In genomic region chr15:94574566-94575268, GRCm38 (mm10) we compare ENCODE assay signal across 31 mouse cellular contexts. TPM values are rescaled to one million over a fixed set of nuclear protein-coding genes. Genes with fewer than 3 reads are reported as not detected.
DNase-seq lines count a peak whose midpoint lies in the region; ATAC-seq and TF ChIP-seq lines count a peak whose summit lies in the region.
"Had no signal": no experiment of that assay in that cellular context is flagged by ENCODE, and none has a peak within 500 bp of the region (broad histone marks: within the 10 kb centered on the region; RNA-seq: fewer than 3 reads in every experiment).

No protein-coding gene starts in this region.

- H3K27me3 ChIP-seq in Patski, result no peaks in the 10 kb centered on the region
- no peaks in the 10 kb centered on the region for H3K27me3 ChIP-seq in liver, postnatal 0 days (ENCODE audit: insufficient read depth, low read length)
- no peaks in the 10 kb centered on the region for H3K27me3 ChIP-seq in forebrain, embryonic 10.5 days (ENCODE audit: poor library complexity, severe bottlenecking)
- H3K27me3 ChIP-seq: embryonic facial prominence, embryonic 12.5 days; heart, embryonic 12.5 days; limb, embryonic 15.5 days; lung, embryonic 15.5 days had no signal

- H3K27ac ChIP-seq in embryonic fibroblast, embryonic 13.5 days (ENCODE audit: insufficient read depth, low read length), result peak overlapping the region; percentile 41; the same call in 1 of the 2 replicates
- H3K27ac ChIP-seq in liver, postnatal 0 days (ENCODE audit: low read depth), result no peak overlapping the region
- no peak overlapping the region for H3K27ac ChIP-seq in forebrain, embryonic 10.5 days
- H3K27ac ChIP-seq: embryonic facial prominence, embryonic 12.5 days; kidney, postnatal 0 days; left cerebral cortex, adult 2 months; limb, embryonic 15.5 days; liver, embryonic 14.5 days; lung, embryonic 15.5 days; midbrain, embryonic 10.5 days; stomach, postnatal 0 days had no signal

- in situ Hi-C loops in Patski (cut with MboI; ENCODE audit: low pct_unique_long_range_greater_than_20kb), result no loop called here

- TF ChIP-seq EP300 in liver, postnatal 0 days (IDR thresholded peaks at IDR 0.05; ENCODE audit: low read depth), result no peak

- CTCF ChIA-PET in Patski (lab: Charles Lee), result interaction anchor here (1.1 kb wide), 1 partner anchor 9 kb away, joined by 3 read pairs; no protein-coding TSS in a partner anchor

- no peak for TF ChIP-seq POLR2A in embryonic fibroblast, embryonic 13.5 days (IDR thresholded peaks at IDR 0.05; ENCODE audit: low read depth, low read length)

- 59% methylated on average over 4 of the region's 4 CpGs for WGBS in liver, postnatal 0 days (ENCODE audit: insufficient replicate concordance)
- WGBS in forebrain, embryonic 10.5 days, result 76% methylated on average over 4 of the region's 4 CpGs

- H3K4me2 ChIP-seq in liver, postnatal 0 days (ENCODE audit: low read depth, low read length), result no peak overlapping the region
- H3K4me2 ChIP-seq: embryonic facial prominence, embryonic 12.5 days; heart, embryonic 12.5 days; limb, embryonic 15.5 days; lung, embryonic 15.5 days had no signal

- intact Hi-C loops in left cerebral cortex, postnatal 14 days (cut with DNase I), result no loop called here

- H3K9me3 ChIP-seq in liver, postnatal 0 days (ENCODE audit: low read length), result no peaks in the 10 kb centered on the region
- no peaks in the 10 kb centered on the region for H3K9me3 ChIP-seq in forebrain, embryonic 10.5 days
- H3K9me3 ChIP-seq: embryonic facial prominence, embryonic 12.5 days; heart, embryonic 12.5 days; limb, embryonic 15.5 days; lung, embryonic 15.5 days; midbrain, embryonic 10.5 days had no signal

- no peak overlapping the region for H3K4me3 ChIP-seq in embryonic fibroblast, embryonic 13.5 days (ENCODE audit: insufficient read depth, low read length)
- no peak overlapping the region for H3K4me3 ChIP-seq in liver, postnatal 0 days (ENCODE audit: low read depth, low read length)
- no peak overlapping the region for H3K4me3 ChIP-seq in forebrain, embryonic 10.5 days
- H3K4me3 ChIP-seq: embryonic facial prominence, embryonic 12.5 days; erythroblast, embryonic 14.5 days; heart, embryonic 12.5 days; left cerebral cortex, adult 2 months; limb, embryonic 15.5 days; lung, embryonic 15.5 days; midbrain, embryonic 10.5 days had no signal

- peak; percentile 70 for ATAC-seq in Patski
- ATAC-seq in liver, postnatal 0 days, result no peak
- ATAC-seq: forebrain, embryonic 16.5 days; inflammation-experienced regulatory T-cells, adult 6 months had no signal

- TF ChIP-seq CTCF in Patski (IDR thresholded peaks at IDR 0.05), result no peak
- no peak for TF ChIP-seq CTCF in embryonic fibroblast, embryonic 13.5 days (IDR thresholded peaks at IDR 0.05; ENCODE audit: borderline replicate concordance, insufficient read depth, low read length)
- TF ChIP-seq CTCF in liver, postnatal 0 days (IDR thresholded peaks at IDR 0.05; ENCODE audit: low read depth), result no peak

- H3K9ac ChIP-seq in liver, postnatal 0 days (replicated peaks), result no peak overlapping the region
- H3K9ac ChIP-seq: embryonic facial prominence, embryonic 12.5 days; heart, embryonic 12.5 days; limb, embryonic 15.5 days; liver, embryonic 14.5 days; lung, embryonic 15.5 days had no signal

- DNase-seq in embryo, embryonic 10 days (ENCODE audit: low spot score), result peak; percentile 7
- DNase-seq in embryo, embryonic 11 days, result no peak
- peak; percentile 58 for DNase-seq in 416B (ENCODE audit: low read depth)
- no peak for DNase-seq in Patski (ENCODE audit: low read depth, low spot score)
- DNase-seq in left cerebral cortex, postnatal 14 days (ENCODE audit: low spot score in 2 of 2), result no peak
- DNase-seq in liver, postnatal 0 days, result no peak
- DNase-seq in forebrain, embryonic 10.5 days (ENCODE audit: extremely low spot score, low spot score), result no peak
- DNase-seq: adrenal gland, postnatal 10 days; cerebellum, adult 9-11 months; gastrocnemius, postnatal 14 days; heart, adult 18-20 months; heart, postnatal 10 days; kidney, adult 18-20 months; left cerebral cortex, postnatal 4 days; lung, postnatal 4 days; thymus, adult 2 months; thymus, postnatal 4 days had no signal

- POLR2A ChIA-PET in Patski (lab: Charles Lee), result interaction anchor here (0.6 to 0.9 kb wide), 2 partner anchors 19 to 1136 kb away, joined by 3 read pairs; no protein-coding TSS in a partner anchor

- H3K4me1 ChIP-seq in embryonic fibroblast, embryonic 13.5 days (ENCODE audit: control insufficient read depth, insufficient read depth, low read length), result 0 out of 2 replicates have a peak, but pooled peaks cover 2% of the 10 kb centered on the region
- no peaks in the 10 kb centered on the region for H3K4me1 ChIP-seq in liver, postnatal 0 days (ENCODE audit: insufficient read depth)
- H3K4me1 ChIP-seq in forebrain, embryonic 10.5 days, result no peaks in the 10 kb centered on the region
- H3K4me1 ChIP-seq: embryonic facial prominence, embryonic 12.5 days; heart, embryonic 12.5 days; limb, embryonic 15.5 days; lung, embryonic 15.5 days; midbrain, embryonic 10.5 days had no signal

- peaks cover 7% of the 10 kb centered on the region; the same call in 1 of the 2 replicates for H3K36me3 ChIP-seq in liver, postnatal 0 days (replicated peaks; ENCODE audit: insufficient read depth, low read length)
- H3K36me3 ChIP-seq in forebrain, embryonic 10.5 days (replicated peaks), result peaks cover 14% of the 10 kb centered on the region

RNA-seq across cellular contexts. Expression of gene Twf1, which starts 15.0 kb away (rescaled TPM):
- polyA plus RNA-seq in Patski (2021), result 112 TPM
- polyA plus RNA-seq in embryonic fibroblast, embryonic 13.5 days (2011; ENCODE audit: insufficient read length, low read depth, missing spikeins), result 197 and 210 TPM in 2 replicates
- total RNA-seq in left cerebral cortex, postnatal 14 days (2021), result 10 to 100 TPM; 46.7 to 53.5 TPM
- 30.7 and 31.2 TPM in 2 replicates for polyA plus RNA-seq in liver, postnatal 0 days (2015; fragmentation: Nextera tagmentation; extraction: Ambion mirVana)
- 82.7 and 84.0 TPM in 2 replicates for polyA plus RNA-seq in forebrain, embryonic 10.5 days (2016; fragmentation: Nextera tagmentation; extraction: Ambion mirVana)

RNA-seq across cellular contexts. Expression of gene Irak4, which starts 31.3 kb away (rescaled TPM):
- 28.0 TPM for polyA plus RNA-seq in Patski (2021)
- 8.8 and 9.2 TPM in 2 replicates for polyA plus RNA-seq in embryonic fibroblast, embryonic 13.5 days (2011; ENCODE audit: insufficient read length, low read depth, missing spikeins)
- 1 to 10 TPM; 1.8 to 1.9 TPM for total RNA-seq in left cerebral cortex, postnatal 14 days (2021)
- 5.0 and 5.6 TPM in 2 replicates for polyA plus RNA-seq in liver, postnatal 0 days (2015; fragmentation: Nextera tagmentation; extraction: Ambion mirVana)
- polyA plus RNA-seq in forebrain, embryonic 10.5 days (2016; fragmentation: Nextera tagmentation; extraction: Ambion mirVana), result 3.5 and 3.6 TPM in 2 replicates

RNA-seq across cellular contexts. Expression of gene Pus7l, which starts 31.4 kb away (rescaled TPM):
- polyA plus RNA-seq in Patski (2021), result 3.6 TPM
- 5.0 and 6.6 TPM in 2 replicates for polyA plus RNA-seq in embryonic fibroblast, embryonic 13.5 days (2011; ENCODE audit: insufficient read length, low read depth, missing spikeins)
- total RNA-seq in left cerebral cortex, postnatal 14 days (2021), result 1 to 10 TPM; 3.7 to 4.4 TPM
- polyA plus RNA-seq in liver, postnatal 0 days (2015; fragmentation: Nextera tagmentation; extraction: Ambion mirVana), result 1.9 and 2.0 TPM in 2 replicates
- 11.1 and 11.4 TPM in 2 replicates for polyA plus RNA-seq in forebrain, embryonic 10.5 days (2016; fragmentation: Nextera tagmentation; extraction: Ambion mirVana)

RNA-seq across cellular contexts. Expression of gene Tmem117, which starts 54.3 kb away (rescaled TPM):
- 7.7 TPM for polyA plus RNA-seq in Patski (2021)
- polyA plus RNA-seq in embryonic fibroblast, embryonic 13.5 days (2011; ENCODE audit: insufficient read length, low read depth, missing spikeins), result 2.0 and 2.7 TPM in 2 replicates
- 10 to 100 TPM; 10.5 to 11.4 TPM for total RNA-seq in left cerebral cortex, postnatal 14 days (2021)
- polyA plus RNA-seq in liver, postnatal 0 days (2015; fragmentation: Nextera tagmentation; extraction: Ambion mirVana), result 0.24 TPM in 1 of 2 replicates, not detected in the other
- 0.70 and 0.74 TPM in 2 replicates for polyA plus RNA-seq in forebrain, embryonic 10.5 days (2016; fragmentation: Nextera tagmentation; extraction: Ambion mirVana)
- total RNA-seq: monocyte, adult 5-6 weeks had no signal
- polyA plus RNA-seq: erythroblast, embryonic 14.5 days; liver, embryonic 14.5 days had no signal

Comparison
In these comparisons a context has a peak if more than half of its experiments do, and no peak if none do; other contexts are left out.
1. DNase-seq: peak in embryo, embryonic 10 days (single experiment) and 416B (single experiment); none in embryo, embryonic 11 days (single experiment), Patski (single experiment), left cerebral cortex, postnatal 14 days (0 of 2), liver, postnatal 0 days (single experiment) and forebrain, embryonic 10.5 days (single experiment).